Mouse (Mus musculus) megakaryocyte progenitor cell, adult 5-6 weeks (primary cell): ENCODE measurements around the gene Nfib. TPM values are rescaled to one million over a fixed set of nuclear protein-coding genes. Genes with fewer than 3 reads are reported as not detected.

Source experiments
- ATAC-seq: replicated peaks from 2 replicates; pipeline ENCODE4 v1.8.0; 2016; ENCODE audit warnings: mild to moderate bottlenecking, moderate TSS enrichment, inconsistent platforms; ENCODE audit not compliant: poor library complexity
- total RNA-seq, 2 experiments: library from RNA; stranded (forward) in 1 of 2; stranded (reverse) in 1 of 2; fragments of 157-497, 149-512 nt in 1 of 2; fragments of 200-1000 nt in 1 of 2; gene quantifications; 2 replicates each; pipeline versions ENCODE4 v1.2.3 to v1.2.4; 2015 to 2017

Nfib gene
- total RNA-seq, 2 experiments from 2014 or later = not detected

DNA sequence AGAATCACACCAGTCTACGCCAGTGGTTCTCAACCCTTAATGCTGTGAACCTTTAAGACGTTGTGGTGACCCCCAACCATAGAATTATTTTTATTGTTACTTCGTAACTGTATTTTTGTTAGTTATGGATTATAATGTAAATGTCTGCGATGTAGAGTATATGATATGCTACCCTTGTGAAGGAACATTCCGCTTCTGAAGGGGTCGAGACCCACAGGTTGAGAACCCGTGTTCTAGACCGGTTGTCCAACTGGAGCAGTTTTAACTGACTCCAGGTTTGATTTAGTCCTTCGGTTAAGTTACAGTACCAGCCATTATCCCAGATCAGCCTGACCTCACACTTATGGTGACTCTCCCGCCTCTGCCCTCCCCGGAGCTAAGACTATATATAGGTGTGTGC lies 70.4 kb downstream of the Nfib start:
- no peak for ATAC-seq

DNA sequence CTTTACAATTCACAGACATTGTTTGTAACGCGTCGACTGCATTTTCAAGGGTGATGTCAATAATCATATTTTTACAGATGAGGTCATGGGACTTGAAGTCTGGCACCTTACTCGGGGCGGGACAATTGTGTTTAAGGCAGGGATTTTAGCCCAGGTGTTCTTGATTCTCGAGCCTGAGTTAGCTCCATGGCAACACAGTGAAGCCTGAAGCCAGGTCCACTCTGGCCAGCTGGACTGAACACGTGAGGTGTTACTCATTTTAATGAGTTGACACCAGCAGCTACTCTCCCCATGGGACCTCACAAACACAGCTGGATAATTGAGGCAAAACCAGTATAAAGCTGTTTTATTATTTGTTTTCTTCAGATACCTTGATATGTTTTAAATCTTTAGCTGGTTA lies 71.2 kb downstream of the Nfib start:
- ATAC-seq = no peak

DNA sequence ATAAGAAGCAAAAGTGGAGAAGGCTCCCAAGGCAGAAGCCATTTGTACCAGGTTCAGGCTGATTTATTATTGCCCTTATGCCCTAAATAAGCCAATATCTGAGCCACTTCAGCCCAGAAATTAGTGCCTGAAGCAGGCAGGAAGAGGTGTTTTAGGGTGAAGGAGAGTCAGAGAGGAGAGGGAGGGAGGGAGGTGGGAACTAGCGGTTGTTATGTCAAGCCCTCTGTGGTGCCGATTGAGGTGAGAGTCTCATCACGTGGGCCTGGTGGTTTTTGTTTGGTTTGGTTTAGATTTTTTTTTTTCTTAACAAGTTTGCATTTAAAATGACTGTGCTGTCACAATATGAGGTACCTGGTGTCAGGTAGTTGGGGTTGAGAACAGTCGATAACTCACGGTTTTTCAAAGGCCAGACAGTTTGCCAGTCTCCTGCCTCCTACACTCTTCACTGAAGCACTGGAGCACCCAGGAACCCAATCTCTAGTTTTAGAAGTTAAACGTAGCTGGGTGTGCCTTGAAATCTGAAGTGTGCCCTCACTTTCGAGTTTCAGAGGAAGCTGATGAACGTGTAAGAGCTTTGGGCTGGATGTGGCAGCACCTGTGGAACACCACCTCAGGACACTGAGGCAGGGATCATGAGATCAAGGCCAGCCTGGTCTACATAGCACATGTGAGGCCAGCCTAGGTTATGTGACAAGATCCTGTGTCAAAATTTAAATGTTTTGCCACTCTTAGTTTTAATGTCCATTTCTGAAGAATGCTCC lies 81.1 kb downstream of the Nfib start:
- ATAC-seq = 0 out of 2 replicates have a peak, but pooled peaks have one; percentile 10

GRCm38 (mm10) chr4:82623835-82624234 lies 81.7 kb downstream of the Nfib start:
- ATAC-seq = 0 out of 2 replicates have a peak, but pooled peaks have one; percentile 10

- no peak; the same call in 1 of the 2 replicates for ATAC-seq
These were observed 82.4 kb downstream of the Nfib start for GRCm38 (mm10) chr4:82623081-82623538.

DNA sequence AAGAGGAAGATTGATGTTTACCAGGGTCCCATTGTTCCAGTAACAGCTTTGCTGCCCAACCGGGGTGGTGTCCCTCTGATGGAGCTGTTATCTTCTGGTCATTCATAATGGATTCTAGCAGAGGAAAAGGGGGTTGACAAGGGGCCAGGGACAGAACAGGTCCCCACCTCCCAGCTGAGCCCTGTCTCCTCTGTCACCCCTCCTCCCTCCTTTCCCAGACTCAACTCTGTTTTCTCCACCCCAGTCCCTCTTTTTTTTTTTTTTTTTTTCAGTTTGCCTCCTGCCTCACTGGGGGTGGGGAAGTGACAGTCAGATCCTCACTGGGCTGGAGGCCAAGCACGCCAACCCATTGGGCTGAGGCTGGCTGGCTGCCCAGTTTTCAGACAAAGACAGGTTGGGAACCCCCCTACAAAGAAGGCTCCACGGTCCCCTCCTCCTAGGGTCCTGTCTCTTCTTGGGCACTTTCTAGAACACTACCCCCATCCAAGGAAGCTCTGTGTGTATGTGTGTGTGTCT lies 83.2 kb downstream of the Nfib start:
- ATAC-seq = peak; percentile 41

GRCm38 (mm10) chr4:82619539-82619941 lies 86.0 kb downstream of the Nfib start:
- ATAC-seq = peak; percentile 72

GRCm38 (mm10) chr4:82619003-82619402 lies 86.5 kb downstream of the Nfib start:
- ATAC-seq = no peak

GRCm38 (mm10) chr4:82617257-82617656 lies 88.3 kb downstream of the Nfib start:
- ATAC-seq = no peak

GRCm38 (mm10) chr4:82615712-82616111 lies 89.8 kb downstream of the Nfib start:
- no peak for ATAC-seq

- 0 out of 2 replicates have a peak, but pooled peaks have one; percentile 3 for ATAC-seq
These were observed 91.1 kb downstream of the Nfib start for GRCm38 (mm10) chr4:82614466-82614805.

GRCm38 (mm10) chr4:82613606-82614465 lies 91.7 kb downstream of the Nfib start:
- peak; percentile 83 for ATAC-seq

DNA sequence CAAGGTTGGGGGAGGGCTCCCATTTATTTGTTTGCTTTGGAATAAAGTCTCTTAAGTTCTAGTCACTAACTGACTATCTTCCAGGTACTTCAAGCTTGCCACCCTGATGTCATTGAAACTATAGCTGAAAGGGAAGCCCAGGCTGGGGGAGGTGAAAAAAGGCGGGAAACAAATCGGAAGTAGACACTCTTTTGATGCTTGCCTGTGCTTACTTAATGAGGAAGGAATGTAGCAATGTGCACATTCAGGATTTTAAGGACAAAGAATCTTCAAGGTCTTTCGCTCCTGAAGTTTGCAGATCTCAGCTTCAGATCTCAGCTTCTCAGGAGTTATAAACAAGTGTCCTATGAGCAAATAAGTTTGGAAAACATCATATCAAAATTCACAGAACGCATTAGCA lies 95.9 kb downstream of the Nfib start:
- ATAC-seq = no peak

DNA sequence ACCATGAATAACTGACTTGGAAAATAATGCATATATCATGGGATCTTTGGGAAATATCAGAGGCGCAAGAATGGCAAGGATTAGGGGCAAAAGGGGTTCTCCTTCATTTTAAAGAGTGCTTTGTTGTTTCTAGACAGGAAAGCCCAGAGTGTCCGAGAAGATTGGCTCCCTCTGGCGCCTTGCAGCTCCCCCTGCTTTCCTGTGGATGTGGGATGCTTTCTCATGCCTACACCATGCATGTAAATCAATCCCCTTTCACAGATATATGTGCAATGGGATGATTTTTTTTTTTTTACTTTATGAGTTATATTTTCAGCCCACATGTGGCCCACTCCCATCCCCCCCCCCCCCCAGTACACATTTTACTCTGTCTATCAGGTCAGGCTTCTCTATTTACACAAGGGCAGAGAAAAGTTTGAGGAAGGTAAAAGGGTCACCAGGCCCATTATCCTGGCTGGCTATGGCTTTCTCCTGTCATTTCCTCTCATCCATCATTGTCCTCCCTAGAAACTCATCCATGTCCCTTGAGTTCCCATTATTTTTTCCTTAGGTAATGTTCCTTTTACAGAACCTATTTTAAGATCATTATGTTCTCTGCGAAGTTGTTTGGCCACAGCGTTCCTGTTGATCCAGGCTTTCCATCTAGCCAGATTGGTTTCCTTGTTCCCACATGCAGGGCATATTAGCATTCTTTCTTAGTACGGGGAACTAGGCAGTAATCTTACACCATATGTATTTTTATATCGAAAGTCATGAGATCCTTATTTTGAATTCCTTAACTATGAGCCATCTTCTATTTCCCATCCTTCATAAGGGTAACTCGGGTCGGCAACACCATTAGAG lies 96.6 kb downstream of the Nfib start:
- ATAC-seq = no peak

DNA sequence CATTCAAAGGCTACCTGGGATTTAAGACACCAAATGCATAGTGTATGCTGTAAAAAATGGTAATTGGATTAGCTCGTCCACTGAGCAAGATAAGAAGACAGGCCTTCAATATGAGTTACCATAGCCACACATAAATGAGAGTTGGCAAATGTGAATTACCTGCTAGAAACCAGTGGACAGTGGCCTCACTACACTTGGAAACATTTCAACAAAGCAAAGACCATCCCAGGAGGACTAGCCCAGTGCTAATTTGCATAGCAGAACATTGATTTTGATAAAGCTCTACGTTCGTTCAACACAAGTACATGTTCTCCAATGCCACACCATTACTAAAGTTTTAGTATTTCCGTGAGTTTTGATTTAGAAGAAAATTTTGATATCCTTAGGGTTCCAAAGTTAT lies 98.3 kb downstream of the Nfib start:
- no peak for ATAC-seq

- ATAC-seq = no peak
These were observed 99.2 kb downstream of the Nfib start for GRCm38 (mm10) chr4:82606351-82606750.

DNA sequence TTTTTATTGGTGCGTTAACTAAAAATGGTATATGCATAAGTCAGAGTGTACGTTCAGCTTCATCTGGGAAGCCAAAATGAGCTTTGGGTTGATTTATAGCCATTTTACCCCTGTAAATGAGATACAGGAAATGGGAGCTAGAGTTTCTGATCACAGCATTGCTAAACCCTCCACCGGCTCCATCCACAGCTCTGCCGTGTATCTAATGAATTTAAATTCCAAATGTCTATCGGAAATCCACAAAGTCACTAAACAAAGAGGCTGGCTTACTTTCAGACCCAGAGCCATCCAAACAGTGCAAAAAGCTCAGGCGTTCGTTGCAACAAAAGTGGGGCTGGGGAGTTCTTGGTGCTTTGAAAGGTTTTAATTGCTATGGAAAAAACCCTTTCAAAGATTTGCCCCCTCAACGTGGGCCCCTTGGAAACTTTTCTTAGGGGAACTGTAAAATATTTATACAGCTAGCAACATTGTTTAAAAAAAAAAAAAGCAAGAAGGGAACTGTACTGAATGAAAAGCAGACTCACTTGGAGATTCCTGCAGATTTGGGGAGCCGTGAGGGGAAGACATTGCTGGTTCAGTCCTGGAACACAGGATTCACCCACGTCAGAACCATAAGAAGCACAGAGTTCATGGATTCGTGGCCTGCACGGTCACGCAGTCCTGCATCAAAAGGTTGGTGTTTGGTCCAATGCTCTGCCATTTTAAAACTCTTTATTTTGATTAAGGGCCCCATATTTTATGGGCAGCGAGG lies 100.3 kb downstream of the Nfib start:
- ATAC-seq = no peak

DNA sequence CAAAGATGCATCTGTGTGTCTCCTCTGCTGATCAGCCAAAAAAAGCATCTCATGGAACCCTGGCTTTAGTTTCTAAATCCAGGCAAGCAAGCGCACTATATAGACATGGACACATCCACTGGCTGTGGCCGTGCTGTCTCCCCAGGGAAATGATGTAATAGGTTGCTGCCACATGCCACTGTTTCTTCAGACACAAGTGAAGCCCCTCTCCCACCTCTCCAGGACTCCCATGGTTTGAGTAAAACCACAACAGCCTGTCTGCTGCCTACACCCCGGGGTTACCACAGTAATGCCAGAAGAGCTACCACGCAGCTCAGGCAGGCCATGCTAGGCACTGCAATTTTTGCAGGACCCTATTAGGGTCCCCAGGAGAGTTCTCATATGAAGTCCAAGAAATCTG lies 101.0 kb downstream of the Nfib start:
- no peak for ATAC-seq

- ATAC-seq = no peak
These were observed 104.9 kb downstream of the Nfib start for GRCm38 (mm10) chr4:82600636-82601035.

- ATAC-seq = no peak
These were observed 107.1 kb downstream of the Nfib start for GRCm38 (mm10) chr4:82598436-82598835.
